Mouse (Mus musculus) limb, embryonic 13.5 days (tissue): ENCODE measurements around the gene Ascc3. TPM values are rescaled to one million over a fixed set of nuclear protein-coding genes. Genes with fewer than 3 reads are reported as not detected.

Experiments
- ATAC-seq: fragments of 200-750 bp; cut with Nextera tagmentation; 2 replicates; pipeline ENCODE4 v1.8.0; 2017; ENCODE audit warnings: low read depth, moderate number of reproducible peaks, moderate TSS enrichment; ENCODE audit not compliant: low FRiP score
- H3K27ac ChIP-seq: fragments of 300-500 bp; sonication (generic); 2 replicates; pipeline ENCODE4 v1.5.1; 2015; ENCODE audit warnings: inconsistent platforms, mild to moderate bottlenecking, moderate library complexity
- H3K27me3 ChIP-seq: fragments of 300-500 bp; sonication (generic); 2 replicates; pipeline ENCODE4 v1.6.1; 2015; ENCODE audit warnings: mild to moderate bottlenecking, inconsistent platforms
- H3K36me3 ChIP-seq: fragments of 300-500 bp; sonication (generic); 2 replicates; pipeline ENCODE4 v1.6.1; 2015; ENCODE audit warnings: inconsistent platforms, mild to moderate bottlenecking, moderate library complexity
- H3K4me1 ChIP-seq: fragments of 300-500 bp; sonication (generic); 2 replicates; pipeline ENCODE4 v1.6.1; 2015; ENCODE audit warnings: inconsistent platforms
- H3K4me2 ChIP-seq: fragments of 300-500 bp; sonication (generic); replicated peaks from 2 replicates; pipeline ENCODE4 v1.6.1; 2015; ENCODE audit warnings: inconsistent platforms, mild to moderate bottlenecking, moderate library complexity
- H3K4me3 ChIP-seq: fragments of 300-500 bp; sonication (generic); 2 replicates; pipeline ENCODE4 v1.5.1; 2015; ENCODE audit warnings: moderate library complexity, mild to moderate bottlenecking, inconsistent platforms
- H3K9ac ChIP-seq: fragments of 300-500 bp; sonication (generic); 2 replicates; pipeline ENCODE4 v1.6.1; 2015; ENCODE audit warnings: mild to moderate bottlenecking, inconsistent platforms
- H3K9me3 ChIP-seq: fragments of 300-500 bp; sonication (generic); 2 replicates; pipeline ENCODE4 v1.6.1; 2016; ENCODE audit warnings: inconsistent platforms
- WGBS: fragments of 180-500 bp; shearing (Covaris S2); methylation state at CpG from one replicate; pipeline ENCODE4 v1.1.7; 2015; 5-methylcytosine and 5-hydroxymethylcytosine counted together
- polyA plus RNA-seq: library from polyadenylated mRNA; unstranded; fragments of >200 nt; fragmentation: Nextera tagmentation; extraction: Ambion mirVana; gene quantifications from 2 replicates; pipeline ENCODE4 v1.2.1, GENCODE M21; 2015

Gene Ascc3
- polyA plus RNA-seq, 1 experiment from 2014 or later = 23.0 TPM

DNA sequence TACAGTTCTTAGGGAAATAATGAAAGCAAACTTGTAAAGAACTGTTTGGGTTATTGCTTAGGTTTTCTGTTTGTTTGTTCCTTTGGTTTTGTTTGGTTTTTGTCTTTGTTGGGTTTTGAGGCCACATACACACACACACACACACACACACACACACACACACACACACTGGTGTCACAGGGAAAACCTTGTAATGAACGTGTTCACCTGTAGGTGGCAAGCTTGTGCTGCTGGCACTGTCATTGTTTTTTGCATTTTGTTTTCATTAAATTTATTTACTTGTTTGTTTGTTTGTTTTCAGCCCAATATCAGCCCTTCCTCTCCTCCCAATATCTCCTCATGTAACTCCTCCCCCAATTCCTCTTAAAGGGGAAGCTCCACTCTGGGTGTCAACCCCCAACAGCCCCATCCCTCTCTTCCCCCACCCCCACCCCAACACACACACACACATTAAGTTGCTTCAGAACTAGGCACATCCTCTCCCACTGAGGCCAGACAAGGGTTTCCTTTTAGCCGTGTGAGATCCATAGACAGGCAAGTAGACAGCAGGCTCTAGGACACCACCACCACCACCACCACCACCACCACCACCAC, 289.1 kb downstream of the Ascc3 start:
- no peaks in the 10 kb centered on the region for H3K9me3 ChIP-seq
- 18% methylated on average over 2 of the region's 2 CpGs for WGBS
- no peaks in the 10 kb centered on the region for H3K36me3 ChIP-seq
- H3K4me2 ChIP-seq = no peak overlapping the region
- no peak overlapping the region for H3K4me3 ChIP-seq
- H3K4me1 ChIP-seq = no peaks in the 10 kb centered on the region
- H3K27me3 ChIP-seq = peaks cover 8% of the 10 kb centered on the region; the same call in 1 of the 2 replicates
- ATAC-seq = no peak
- no peak overlapping the region for H3K27ac ChIP-seq
- H3K9ac ChIP-seq = no peak overlapping the region

DNA sequence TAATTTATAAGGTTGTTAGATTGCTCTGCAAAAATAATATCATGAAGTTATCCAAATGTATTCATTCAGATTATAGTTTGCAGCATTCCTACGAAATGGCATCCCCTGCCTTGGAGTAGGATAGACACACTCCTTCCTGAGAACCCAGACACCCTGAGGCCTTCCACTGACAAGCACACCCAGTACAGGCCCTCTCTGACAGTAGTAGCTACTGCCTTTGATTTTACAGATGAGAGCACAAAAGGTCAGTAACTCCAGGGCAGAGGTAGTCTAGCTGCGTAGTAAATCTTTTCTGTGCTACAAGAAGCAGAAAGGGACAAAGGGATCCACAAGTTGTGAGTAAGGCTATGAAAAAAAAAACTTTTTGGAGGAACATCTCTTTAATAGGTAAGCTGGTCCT, 289.9 kb downstream of the Ascc3 start:
- no peaks in the 10 kb centered on the region for H3K36me3 ChIP-seq
- H3K27me3 ChIP-seq = peaks cover 8% of the 10 kb centered on the region; the same call in 1 of the 2 replicates
- no peaks in the 10 kb centered on the region for H3K9me3 ChIP-seq
- H3K4me3 ChIP-seq = no peak overlapping the region
- no peak overlapping the region for H3K9ac ChIP-seq
- H3K27ac ChIP-seq = no peak overlapping the region
- H3K4me2 ChIP-seq = no peak overlapping the region
- WGBS = 61% methylated on average over 2 of the region's 2 CpGs
- no peaks in the 10 kb centered on the region for H3K4me1 ChIP-seq
- no peak for ATAC-seq

GRCm38 (mm10) chr10:50886305-50886704, 293.8 kb downstream of the Ascc3 start:
- no peak for ATAC-seq
- 60% methylated on average over 4 of the region's 4 CpGs for WGBS

GRCm38 (mm10) chr10:50890621-50891020, 298.2 kb downstream of the Ascc3 start:
- H3K27ac ChIP-seq = no peak overlapping the region
- no peak overlapping the region for H3K4me3 ChIP-seq
- H3K9ac ChIP-seq = no peak overlapping the region
- no peaks in the 10 kb centered on the region for H3K36me3 ChIP-seq
- ATAC-seq = no peak
- peaks cover 21% of the 10 kb centered on the region for H3K4me1 ChIP-seq
- 11% methylated on average over 6 of the region's 6 CpGs for WGBS
- no peaks in the 10 kb centered on the region for H3K9me3 ChIP-seq
- H3K4me2 ChIP-seq = no peak overlapping the region
- H3K27me3 ChIP-seq = peaks cover 79% of the 10 kb centered on the region

More at GRCm38 (mm10) chr10:50886305-50886704, 293.8 kb downstream of the Ascc3 start:
- Histone ChIP-seq H3K36me3 (no peaks in the 10 kb centered on the region), H3K9me3 (no peaks in the 10 kb centered on the region), H3K4me2 (no peak overlapping the region), H3K4me1 (no peaks in the 10 kb centered on the region), H3K27me3 (peaks cover 39% of the 10 kb centered on the region), H3K9ac (no peak overlapping the region), H3K4me3 (no peak overlapping the region), H3K27ac (no peak overlapping the region)

DNA sequence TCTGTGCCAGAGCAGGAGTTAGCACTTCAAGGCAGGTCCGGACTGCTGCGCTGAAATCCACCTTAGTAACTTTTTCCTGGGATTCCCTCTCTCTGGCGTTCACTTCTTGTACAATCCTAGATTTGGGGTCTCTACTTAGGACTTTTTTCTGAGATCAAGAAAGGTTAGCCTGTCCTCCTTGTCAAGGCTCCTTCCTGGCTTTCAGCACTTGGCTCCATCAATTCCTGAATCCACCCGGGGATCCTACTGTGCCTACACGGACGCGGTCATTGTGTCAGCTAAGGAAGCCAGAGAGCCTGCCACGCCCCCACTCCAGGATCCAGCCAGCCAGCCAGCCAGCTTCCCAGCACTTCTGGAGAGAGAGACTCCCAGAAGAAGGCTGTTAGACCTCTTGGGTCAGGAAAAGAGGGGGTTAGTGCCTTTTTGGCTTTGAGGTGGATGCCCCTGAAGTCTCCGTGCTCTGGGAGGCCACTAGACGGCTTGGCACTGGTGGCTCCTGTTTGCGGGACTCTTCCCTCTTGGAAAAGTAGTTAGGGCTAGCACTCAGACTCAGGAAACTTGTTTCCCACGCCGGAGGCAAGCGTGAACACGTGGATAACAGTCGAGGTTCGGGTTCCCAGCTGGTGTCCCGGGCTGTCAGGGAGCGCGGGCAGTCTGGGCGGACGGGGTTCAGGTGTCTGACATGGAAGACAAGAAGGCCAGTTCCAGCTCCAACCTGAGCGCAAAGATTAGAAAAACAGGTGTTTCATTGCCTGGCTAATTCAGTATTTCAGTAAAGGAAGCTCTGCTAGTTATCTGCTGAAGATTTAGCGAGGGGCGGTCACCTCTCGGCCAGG, 299.6 kb downstream of the Ascc3 start:
- H3K27ac ChIP-seq = no peak overlapping the region
- no peak overlapping the region for H3K9ac ChIP-seq
- peak overlapping the region; percentile 20 for H3K4me3 ChIP-seq
- H3K36me3 ChIP-seq = no peaks in the 10 kb centered on the region
- no peak for ATAC-seq
- peaks cover 21% of the 10 kb centered on the region for H3K4me1 ChIP-seq
- peaks cover 83% of the 10 kb centered on the region for H3K27me3 ChIP-seq
- peak overlapping the region; percentile 32 for H3K4me2 ChIP-seq
- H3K9me3 ChIP-seq = no peaks in the 10 kb centered on the region
- under 1% methylated on average over 26 of the region's 26 CpGs for WGBS

- H3K27me3 ChIP-seq = peaks cover 86% of the 10 kb centered on the region
- no peaks in the 10 kb centered on the region for H3K36me3 ChIP-seq
- no peak overlapping the region for H3K9ac ChIP-seq
- no peak overlapping the region for H3K27ac ChIP-seq
- H3K9me3 ChIP-seq = no peaks in the 10 kb centered on the region
- H3K4me3 ChIP-seq = peak overlapping the region; percentile 20
- under 1% methylated on average over 15 of the region's 15 CpGs for WGBS
- peak overlapping the region; percentile 32 for H3K4me2 ChIP-seq
- no peak for ATAC-seq
- peaks cover 21% of the 10 kb centered on the region for H3K4me1 ChIP-seq
These were observed 300.4 kb downstream of the Ascc3 start for GRCm38 (mm10) chr10:50892751-50893320.

GRCm38 (mm10) chr10:50893546-50893945, 301.1 kb downstream of the Ascc3 start:
- Histone ChIP-seq H3K4me2 (no peak overlapping the region), H3K4me1 (peaks cover 21% of the 10 kb centered on the region), H3K36me3 (no peaks in the 10 kb centered on the region), H3K9ac (no peak overlapping the region), H3K9me3 (no peaks in the 10 kb centered on the region), H3K27me3 (peaks cover 89% of the 10 kb centered on the region), H3K4me3 (no peak overlapping the region), H3K27ac (no peak overlapping the region)
- no peak for ATAC-seq
- 3% methylated on average over 10 of the region's 10 CpGs for WGBS

DNA sequence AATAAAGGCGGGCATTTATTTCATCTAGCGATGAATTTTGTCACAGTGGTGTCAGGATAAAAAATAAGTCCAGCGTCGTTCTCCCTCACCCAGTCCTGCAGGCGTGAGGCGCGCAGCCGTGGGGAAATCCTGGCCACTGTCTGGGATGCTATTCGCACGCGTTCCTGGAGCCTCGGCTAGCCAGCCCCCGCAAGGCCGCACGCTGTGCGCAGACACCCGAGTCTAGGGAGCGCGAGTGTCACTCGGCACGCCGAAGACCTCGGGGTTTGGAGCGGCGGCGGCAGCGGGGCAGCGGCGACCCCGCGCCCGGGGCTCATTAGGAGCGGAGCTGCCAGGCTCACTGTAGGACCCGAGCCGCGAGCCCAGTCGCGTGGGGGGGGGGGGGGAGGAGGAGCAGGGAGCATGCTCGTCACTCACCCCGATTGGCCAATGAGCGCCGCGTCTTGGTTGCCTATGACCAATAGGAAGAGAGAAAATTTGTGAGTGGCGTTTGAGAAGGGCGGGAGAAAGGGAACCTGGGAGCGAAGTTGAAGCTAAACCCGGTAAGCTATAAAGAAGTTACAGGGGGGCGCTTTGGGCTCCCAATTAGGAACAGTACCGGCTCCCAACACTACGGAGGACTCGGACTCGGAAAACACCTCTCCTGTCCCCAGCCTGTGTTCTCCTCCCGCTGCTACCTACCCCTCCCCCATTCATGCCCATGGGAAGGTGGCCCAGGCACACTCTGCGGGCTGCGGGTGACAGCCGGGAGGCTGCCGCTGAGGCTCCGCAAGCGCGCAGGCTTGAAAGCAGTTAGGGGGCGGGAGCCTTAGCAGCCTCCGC, 301.9 kb downstream of the Ascc3 start, which contains the start of gene Sim1:
Gene Sim1 (plus strand): TSS at position 585 of the 822 bp plus-strand sequence.
- no peak within 1 kb of the TSS for H3K9ac ChIP-seq
- ATAC-seq = peak; percentile 95
- H3K27me3 ChIP-seq = peaks cover 86% of the 10 kb centered on the region
- under 1% methylated on average over 56 of the region's 62 CpGs for WGBS
- no peak within 1 kb of the TSS for H3K27ac ChIP-seq
- H3K4me3 ChIP-seq = peak within 1 kb of the TSS; percentile 51
- no peaks in the 10 kb centered on the region for H3K36me3 ChIP-seq
- H3K9me3 ChIP-seq = no peaks in the 10 kb centered on the region
- H3K4me1 ChIP-seq = peaks cover 21% of the 10 kb centered on the region
- H3K4me2 ChIP-seq = peak within 1 kb of the TSS; percentile 78

DNA sequence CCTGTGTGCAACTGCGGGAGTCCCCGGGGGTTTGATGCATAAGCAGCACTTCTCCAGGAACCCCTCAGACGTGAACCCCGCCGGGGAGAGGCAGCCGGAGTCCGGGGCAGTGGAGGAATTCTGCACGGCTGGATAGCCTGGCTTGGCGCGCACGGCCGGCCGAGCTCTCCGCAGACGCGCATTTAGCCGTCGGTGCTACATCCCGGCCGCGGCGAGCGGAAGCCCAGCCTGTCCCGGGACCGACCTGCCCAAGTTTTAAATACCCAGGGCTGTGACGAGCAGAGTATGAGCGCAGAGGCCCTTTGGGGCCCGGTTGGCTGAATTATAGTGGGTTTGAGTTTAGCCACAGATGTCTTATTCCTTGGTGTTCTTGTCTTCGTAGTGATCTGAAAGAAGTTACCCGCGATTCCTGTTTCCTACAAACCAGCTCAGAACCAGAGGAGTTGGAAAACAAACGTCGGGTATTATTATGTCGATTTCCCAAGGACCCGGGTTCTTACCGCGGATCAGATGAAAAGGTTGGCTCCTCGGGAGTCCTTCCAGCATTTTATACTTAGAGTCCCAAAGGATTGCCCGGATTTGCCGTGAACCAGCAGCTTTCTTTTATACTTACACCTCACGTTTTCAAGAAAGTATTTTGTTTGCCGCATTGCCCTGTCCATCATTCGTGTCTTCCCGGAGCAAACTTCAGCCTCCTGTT, 302.8 kb downstream of the Ascc3 start:
- Histone ChIP-seq H3K27me3 (peaks cover 80% of the 10 kb centered on the region), H3K4me1 (peaks cover 21% of the 10 kb centered on the region), H3K9me3 (no peaks in the 10 kb centered on the region), H3K4me3 (peak overlapping the region; percentile 51), H3K4me2 (peak overlapping the region; percentile 78), H3K9ac (no peak overlapping the region), H3K27ac (no peak overlapping the region), H3K36me3 (no peaks in the 10 kb centered on the region)
- WGBS = under 1% methylated on average over 44 of the region's 44 CpGs
- no peak; the same call in 1 of the 2 replicates for ATAC-seq

- 3% methylated on average over 21 of the region's 21 CpGs for WGBS
- H3K9ac ChIP-seq = no peak overlapping the region
- no peak for ATAC-seq
These were observed 303.7 kb downstream of the Ascc3 start for GRCm38 (mm10) chr10:50895881-50896766.

More at GRCm38 (mm10) chr10:50895881-50896766, 303.7 kb downstream of the Ascc3 start:
- Histone ChIP-seq H3K4me1 (peaks cover 21% of the 10 kb centered on the region), H3K4me3 (no peak overlapping the region), H3K9me3 (no peaks in the 10 kb centered on the region), H3K27ac (no peak overlapping the region), H3K27me3 (peaks cover 81% of the 10 kb centered on the region), H3K36me3 (no peaks in the 10 kb centered on the region), H3K4me2 (0 out of 2 replicates have a peak overlapping the region, but pooled peaks have one; percentile 2)
